Mouse (Mus musculus) lung, adult 2 months (tissue): Measurements from ENCODE around the gene Maml3.

ENCODE experiments used
- CTCF ChIP-seq: fragments of 200-500 bp; IDR thresholded peaks from 2 replicates; pipeline ENCODE4 v1.5.1; 2011; ENCODE audit warnings: mild to moderate bottlenecking, low read length, control low read depth; ENCODE audit not compliant: insufficient read depth
- POLR2A ChIP-seq: fragments of 200-500 bp; IDR thresholded peaks from 2 replicates; pipeline ENCODE4 v1.6.1; 2011; ENCODE audit warnings: low read depth, mild to moderate bottlenecking, control low read depth, low read length, borderline replicate concordance; ENCODE audit errors: extremely low read depth

DNA sequence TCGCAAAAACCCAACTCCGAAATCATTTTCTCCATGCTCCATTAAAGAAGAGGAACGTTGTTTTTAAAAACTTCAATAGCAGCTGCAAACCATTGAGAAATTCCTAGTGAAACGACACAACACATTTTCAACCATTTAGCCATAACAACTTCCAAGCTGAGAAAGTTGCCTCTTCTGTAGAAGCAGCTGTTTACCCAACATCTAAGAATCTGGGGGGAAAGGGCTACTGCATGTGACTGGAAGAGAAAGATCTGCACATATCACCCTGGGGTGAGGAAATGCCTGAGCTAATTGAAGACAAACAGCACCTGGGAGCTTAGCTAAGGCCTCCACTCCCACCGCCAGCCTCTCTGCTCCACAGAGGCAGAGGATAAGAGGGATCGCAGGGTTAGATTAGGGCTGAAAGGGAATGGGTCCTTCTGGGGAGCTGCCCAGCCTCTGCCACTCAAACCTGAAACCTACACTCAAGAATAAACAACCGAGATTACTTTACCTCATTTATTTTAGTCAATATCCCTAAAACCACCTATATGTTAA, 13.5 kb downstream of the Maml3 start:
- TF ChIP-seq CTCF = no peak
- TF ChIP-seq POLR2A = no peak
